Mouse (Mus musculus): Measurements from ENCODE around the gene Sspn.

DNA sequence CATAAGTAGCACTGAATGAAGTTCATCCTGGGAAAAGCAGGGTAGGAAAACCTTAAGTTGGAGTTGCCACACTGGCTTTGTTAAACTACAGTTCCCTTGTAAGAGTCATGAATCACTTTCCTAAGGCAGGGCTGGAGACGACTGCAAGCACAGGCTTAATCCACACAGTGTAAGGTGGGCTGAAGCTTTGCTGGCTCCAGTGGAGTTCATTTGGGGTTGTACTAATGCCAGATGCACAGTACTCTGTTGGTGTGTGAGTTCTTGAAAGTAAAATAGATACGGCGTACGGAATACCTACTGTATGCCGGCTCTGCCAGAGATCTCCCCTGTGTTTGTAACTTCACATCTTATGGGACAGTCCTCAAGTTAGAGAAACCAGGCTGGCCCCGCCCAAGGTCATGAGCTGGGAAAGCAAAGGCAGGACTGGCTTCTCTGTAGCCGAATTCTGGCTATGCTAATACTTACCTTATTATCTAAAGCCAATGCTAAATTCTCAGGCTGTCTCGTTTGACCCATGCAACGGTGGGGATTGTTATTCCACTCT lies 3.3 kb downstream of the Sspn start:
- TF ChIP-seq TAL1 (IDR thresholded peaks at IDR 0.05; ENCODE audit: low read length): no peak
- no peak for TF ChIP-seq GATA1 (IDR thresholded peaks at IDR 0.05; ENCODE audit: low read length)
